Mouse (Mus musculus): ENCODE measurements around the gene Mars2. TPM values are rescaled to one million over a fixed set of nuclear protein-coding genes. Genes with fewer than 3 reads are reported as not detected.
A peak's percentile ranks its signal among the peaks of the same experiment; 100 is the strongest.

Gene Mars2
- total and polyA plus RNA-seq, 3 experiments, result 4.2 to 6.6 (median 5.4) TPM

GRCm38 (mm10) chr1:55221352-55221751 is 15.6 kb upstream of the Mars2 start:
- DNase-seq, result peak; percentile 64

GRCm38 (mm10) chr1:55223026-55223425 is 14.0 kb upstream of the Mars2 start:
- DNase-seq, result no peak

DNA sequence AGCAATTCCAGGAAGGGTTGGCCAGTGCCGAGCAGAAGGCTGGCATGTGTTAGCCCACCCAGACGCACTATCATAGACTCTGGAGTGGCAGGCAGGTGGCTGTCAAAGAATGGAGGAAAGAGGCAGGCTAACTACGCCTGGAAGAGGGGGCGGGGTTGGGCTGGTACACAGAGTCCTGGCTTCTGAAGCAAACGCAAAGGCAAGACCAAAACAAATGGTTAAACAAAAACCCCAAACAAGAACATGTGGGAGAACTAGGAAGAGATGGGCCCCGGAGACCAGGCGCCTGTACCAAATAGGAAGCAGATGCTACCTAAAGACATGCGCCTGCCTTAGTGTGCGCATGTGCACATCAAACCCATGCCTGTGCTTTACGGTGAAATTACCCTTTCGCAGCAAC is 12.9 kb upstream of the Mars2 start:
- no peak for DNase-seq

DNA sequence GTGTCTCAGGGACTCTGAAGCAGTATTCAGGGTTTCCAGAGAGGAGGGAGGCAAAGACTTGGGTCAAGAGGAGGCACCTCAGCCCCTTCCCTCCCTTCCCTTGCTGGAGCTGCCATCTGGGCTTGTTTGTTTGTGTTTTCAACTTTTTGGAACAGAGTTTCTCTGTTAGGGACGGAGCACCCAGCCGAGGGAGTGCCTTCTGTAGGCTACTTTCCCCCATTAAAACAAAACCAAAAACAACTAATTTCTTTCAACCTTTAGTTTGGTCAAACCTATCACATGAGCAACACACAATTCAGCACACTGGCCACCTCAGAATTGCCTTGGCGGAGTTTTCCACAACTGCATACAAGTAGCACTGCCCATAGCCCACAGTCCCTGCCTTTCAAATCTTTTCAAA is 11.6 kb upstream of the Mars2 start:
- DNase-seq, result no peak

GRCm38 (mm10) chr1:55226011-55226857 is 10.7 kb upstream of the Mars2 start, which contains the start of gene Rftn2:
Gene Rftn2, minus strand, starts transcription at chr1:55226782.
- peak; percentile 75 for DNase-seq

DNA sequence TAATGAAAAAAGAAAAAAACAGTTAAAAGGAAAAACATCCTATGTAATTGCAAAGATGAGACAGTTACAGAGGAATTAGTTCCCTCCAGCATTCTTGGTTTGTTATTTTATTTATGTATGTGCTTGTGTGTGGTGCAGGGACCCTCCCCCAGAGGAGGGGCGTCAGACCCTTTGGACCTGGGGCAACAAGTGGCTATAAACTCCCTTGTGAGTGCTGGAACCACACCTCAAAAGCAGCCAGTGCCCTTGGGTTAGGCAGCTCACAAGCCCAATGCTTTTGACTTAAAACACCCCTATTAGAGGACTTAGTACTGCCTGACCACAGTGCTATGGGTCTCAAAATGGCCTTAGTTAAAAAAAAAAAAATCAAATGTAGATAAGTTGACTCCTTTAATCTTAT is 9.6 kb upstream of the Mars2 start:
- DNase-seq, result no peak

GRCm38 (mm10) chr1:55228256-55228884 is 8.6 kb upstream of the Mars2 start:
- DNase-seq, result no peak

GRCm38 (mm10) chr1:55234910-55235520 is 2.0 kb upstream of the Mars2 start:
- DNase-seq, result no peak

GRCm38 (mm10) chr1:55236487-55236886 is 490 bp upstream of the Mars2 start:
- no peak for DNase-seq

DNA sequence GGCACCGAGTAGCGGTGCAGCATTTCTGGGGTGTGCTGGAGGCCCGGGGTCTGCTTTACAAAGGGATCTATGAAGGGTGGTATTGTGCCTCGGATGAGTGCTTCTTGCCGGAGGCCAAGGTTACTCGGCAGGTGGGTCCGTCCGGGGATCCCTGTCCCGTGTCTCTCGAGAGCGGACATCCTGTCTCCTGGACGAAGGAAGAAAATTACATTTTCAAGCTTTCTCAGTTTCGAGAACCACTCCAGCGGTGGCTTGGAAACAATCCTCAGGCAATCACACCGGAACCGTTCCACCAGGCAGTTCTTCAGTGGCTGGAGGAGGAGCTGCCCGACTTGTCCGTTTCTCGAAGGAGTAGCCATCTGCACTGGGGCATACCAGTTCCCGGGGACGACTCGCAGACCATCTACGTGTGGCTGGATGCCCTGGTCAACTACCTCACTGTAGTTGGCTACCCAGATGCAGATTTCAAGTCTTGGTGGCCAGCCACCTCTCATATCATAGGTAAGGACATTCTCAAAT is 725 bp downstream of the Mars2 start:
- DNase-seq, result peak; percentile 56

DNA sequence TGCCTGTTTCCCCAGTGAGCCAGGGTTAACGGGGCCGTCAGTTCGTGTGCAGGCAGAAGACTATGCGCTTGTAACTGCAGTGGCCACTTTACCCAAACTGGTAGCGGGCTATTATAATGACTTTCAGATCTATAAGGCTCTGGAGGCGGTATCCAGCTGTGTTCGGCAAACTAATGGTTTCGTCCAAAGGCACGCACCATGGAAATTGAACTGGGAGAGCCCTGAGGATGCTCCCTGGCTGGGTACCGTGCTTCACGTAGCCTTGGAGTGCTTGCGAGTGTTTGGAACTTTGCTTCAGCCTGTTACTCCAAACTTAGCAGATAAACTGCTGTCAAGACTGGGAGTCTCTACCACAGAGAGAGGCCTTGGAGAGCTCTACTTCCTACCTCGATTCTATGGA is 1.5 kb downstream of the Mars2 start:
- peak; percentile 24 for DNase-seq

DNA sequence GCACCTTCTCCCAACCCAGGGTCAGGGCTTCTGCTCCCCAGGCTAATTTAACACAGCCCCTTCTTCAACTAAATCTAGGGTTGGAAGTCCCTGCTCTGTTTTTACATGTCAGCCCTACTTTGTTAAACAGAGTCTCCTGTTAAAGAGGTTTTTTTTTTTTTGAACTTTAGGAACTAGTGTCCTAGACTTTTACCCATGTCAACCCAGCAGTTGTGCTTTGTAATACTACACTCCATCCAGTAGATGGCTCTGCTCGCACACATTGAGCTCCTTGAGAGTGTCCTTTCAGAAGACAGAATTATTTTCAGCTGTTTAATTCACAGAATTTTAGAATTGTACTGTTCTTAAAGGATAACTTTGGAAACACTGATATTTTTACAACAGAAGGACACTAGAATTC is 2.3 kb downstream of the Mars2 start:
- peak; percentile 37 for DNase-seq

DNA sequence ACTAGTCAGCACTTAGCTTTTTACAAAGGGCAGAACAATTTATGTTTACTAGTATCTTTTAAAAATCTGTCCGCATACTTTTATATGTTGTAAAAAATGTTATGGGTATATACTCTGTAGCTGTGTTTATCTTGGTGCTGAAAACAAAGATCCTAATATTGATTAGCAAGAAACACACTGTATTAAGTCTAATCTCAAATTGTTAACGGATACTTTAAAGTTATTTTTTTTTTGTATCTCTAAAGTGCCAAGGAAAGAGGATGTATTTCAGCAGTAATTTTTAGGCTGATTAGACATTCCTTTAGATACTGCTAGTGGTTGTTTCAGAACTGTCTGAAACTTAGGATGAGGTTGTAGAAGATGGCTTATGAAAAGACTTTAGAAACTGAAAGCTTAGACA is 9.4 kb downstream of the Mars2 start:
- no peak for DNase-seq

DNA sequence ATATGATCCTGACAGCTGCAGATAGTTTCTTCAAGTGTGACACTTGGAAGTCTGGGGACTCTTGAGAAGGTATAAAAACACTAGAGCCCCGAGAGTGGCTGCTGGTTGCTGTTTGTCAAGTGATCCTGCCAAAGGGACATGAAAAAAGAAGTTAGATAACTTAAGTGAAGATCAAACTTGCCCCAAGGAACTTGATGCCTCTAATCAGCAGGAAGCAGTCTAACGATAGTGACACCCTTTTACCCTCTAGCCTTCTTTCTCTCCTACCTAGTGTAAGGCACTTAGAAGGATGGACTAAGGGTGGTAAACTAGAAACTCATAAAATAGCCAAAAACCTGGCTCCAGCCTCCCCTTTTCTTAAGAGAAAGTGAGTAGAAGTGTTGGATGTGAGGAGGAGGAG is 27.4 kb downstream of the Mars2 start:
- no peak for DNase-seq

- DNase-seq, result no peak
Measured at GRCm38 (mm10) chr1:55265447-55265846, 28.5 kb downstream of the Mars2 start.

- DNase-seq, result no peak
Measured at GRCm38 (mm10) chr1:55279081-55279480, 42.1 kb downstream of the Mars2 start.

Other genes with a start within 250 kb of the Mars2 start
- gene Sf3b1, start 209.7 kb upstream of the Mars2 start, total RNA-seq (2021), result 100 to 1,000 TPM; 121 to 124 TPM
- 6.9 and 7.9 TPM in 2 replicates for gene Sf3b1, start 209.7 kb upstream of the Mars2 start, polyA plus RNA-seq (2012; rRNA removed)
- gene Coq10b, start 184.4 kb upstream of the Mars2 start, total RNA-seq (2021), result 100 to 1,000 TPM in 1 of 2 experiments, 10 to 100 TPM in 1; 89.5 to 135 TPM
- 24.3 and 24.4 TPM in 2 replicates for gene Coq10b, start 184.4 kb upstream of the Mars2 start, polyA plus RNA-seq (2012; rRNA removed)
- gene Hspe1, start 149.0 kb upstream of the Mars2 start, total RNA-seq (2021), result 100 to 1,000 TPM; 618 to 826 TPM
- gene Hspe1, start 149.0 kb upstream of the Mars2 start, polyA plus RNA-seq (2012; rRNA removed), result 64.2 and 81.1 TPM in 2 replicates
- gene Hspd1, start 148.9 kb upstream of the Mars2 start, total RNA-seq (2021), result 1,000 to 10,000 TPM; 1,172 to 1,353 TPM
- gene Hspd1, start 148.9 kb upstream of the Mars2 start, polyA plus RNA-seq (2012; rRNA removed), result 38.9 and 40.1 TPM in 2 replicates
- gene Mob4, start 105.9 kb upstream of the Mars2 start, total RNA-seq (2021), result 100 to 1,000 TPM; 136 to 390 TPM
- 14.5 and 24.4 TPM in 2 replicates for gene Mob4, start 105.9 kb upstream of the Mars2 start, polyA plus RNA-seq (2012; rRNA removed)
- 10 to 100 TPM; 13.5 to 27.1 TPM for gene Rftn2, start 10.4 kb upstream of the Mars2 start, total RNA-seq (2021)
- gene Rftn2, start 10.4 kb upstream of the Mars2 start, polyA plus RNA-seq (2012; rRNA removed), result 2.0 and 2.1 TPM in 2 replicates
- not detected for gene Boll, start 126.3 kb downstream of the Mars2 start, total RNA-seq (2021)
- gene Boll, start 126.3 kb downstream of the Mars2 start, polyA plus RNA-seq (2012; rRNA removed), result not detected in 2 replicates
- gene Plcl1, start 168.7 kb downstream of the Mars2 start, total RNA-seq (2021), result 1 to 10 TPM; 3.4 to 5.7 TPM
- 1.9 and 2.0 TPM in 2 replicates for gene Plcl1, start 168.7 kb downstream of the Mars2 start, polyA plus RNA-seq (2012; rRNA removed)

Measured in adrenal gland, adult 2 months (tissue).